Mouse (Mus musculus): ENCODE data around the gene Zbtb22.

Zbtb22 gene

GRCm38 (mm10) chr17:33920282-33921097 lies 4.8 kb downstream of the Zbtb22 start:
- in situ Hi-C loops (cut with MboI, MseI) = no loop called here

GRCm38 (mm10) chr17:33921361-33921760 lies 5.7 kb downstream of the Zbtb22 start:
- in situ Hi-C loops (cut with MboI, MseI) = no loop called here

- in situ Hi-C loops (cut with MboI, MseI) = no loop called here
Observed at GRCm38 (mm10) chr17:33924577-33925283, 9.0 kb downstream of the Zbtb22 start.

GRCm38 (mm10) chr17:33925406-33926116 lies 9.9 kb downstream of the Zbtb22 start:
- in situ Hi-C loops (cut with MboI, MseI) = no loop called here

GRCm38 (mm10) chr17:33926207-33926932 lies 10.7 kb downstream of the Zbtb22 start:
- in situ Hi-C loops (cut with MboI, MseI) = no loop called here

GRCm38 (mm10) chr17:33928251-33928947 lies 12.7 kb downstream of the Zbtb22 start:
- in situ Hi-C loops (cut with MboI, MseI) = no loop called here

- in situ Hi-C loops (cut with MboI, MseI) = no loop called here
Observed at GRCm38 (mm10) chr17:33929371-33930279, 13.9 kb downstream of the Zbtb22 start, which contains the start of gene Rgl2. TSS of gene Rgl2 (plus strand) at chr17:33929543.

GRCm38 (mm10) chr17:33930280-33931158 lies 14.8 kb downstream of the Zbtb22 start:
- in situ Hi-C loops (cut with MboI, MseI) = no loop called here

GRCm38 (mm10) chr17:33931159-33931866 lies 15.6 kb downstream of the Zbtb22 start:
- in situ Hi-C loops (cut with MboI, MseI) = no loop called here

- in situ Hi-C loops (cut with MboI, MseI) = no loop called here
Observed at GRCm38 (mm10) chr17:33931947-33932346, 16.2 kb downstream of the Zbtb22 start.

- in situ Hi-C loops (cut with MboI, MseI) = no loop called here
Observed at GRCm38 (mm10) chr17:33932448-33932847, 16.7 kb downstream of the Zbtb22 start.

- in situ Hi-C loops (cut with MboI, MseI) = no loop called here
Observed at GRCm38 (mm10) chr17:33932970-33933369, 17.3 kb downstream of the Zbtb22 start.

- in situ Hi-C loops (cut with MboI, MseI) = no loop called here
Observed at GRCm38 (mm10) chr17:33935422-33936055, 19.8 kb downstream of the Zbtb22 start.

GRCm38 (mm10) chr17:33936993-33937392 lies 21.3 kb downstream of the Zbtb22 start:
- in situ Hi-C loops (cut with MboI, MseI) = no loop called here

GRCm38 (mm10) chr17:33938783-33939182 lies 23.1 kb downstream of the Zbtb22 start:
- in situ Hi-C loops (cut with MboI, MseI) = no loop called here

- in situ Hi-C loops (cut with MboI, MseI) = no loop called here
Observed at GRCm38 (mm10) chr17:33940206-33940805, 24.6 kb downstream of the Zbtb22 start, which contains the start of the genes Pfdn6 and Wdr46. TSS of gene Pfdn6 (minus strand) at chr17:33940343. TSS of gene Wdr46 (plus strand) at chr17:33940660.

GRCm38 (mm10) chr17:33940981-33941380 lies 25.3 kb downstream of the Zbtb22 start:
- in situ Hi-C loops (cut with MboI, MseI) = no loop called here

All from T-helper 1 cell (primary cell).